Mouse (Mus musculus): Measurements from ENCODE around the gene Zic1. TPM values are rescaled to one million over a fixed set of nuclear protein-coding genes. Genes with fewer than 3 reads are reported as not detected.

Zic1 gene
- polyA plus RNA-seq, 1 experiment: 9.9 TPM

DNA sequence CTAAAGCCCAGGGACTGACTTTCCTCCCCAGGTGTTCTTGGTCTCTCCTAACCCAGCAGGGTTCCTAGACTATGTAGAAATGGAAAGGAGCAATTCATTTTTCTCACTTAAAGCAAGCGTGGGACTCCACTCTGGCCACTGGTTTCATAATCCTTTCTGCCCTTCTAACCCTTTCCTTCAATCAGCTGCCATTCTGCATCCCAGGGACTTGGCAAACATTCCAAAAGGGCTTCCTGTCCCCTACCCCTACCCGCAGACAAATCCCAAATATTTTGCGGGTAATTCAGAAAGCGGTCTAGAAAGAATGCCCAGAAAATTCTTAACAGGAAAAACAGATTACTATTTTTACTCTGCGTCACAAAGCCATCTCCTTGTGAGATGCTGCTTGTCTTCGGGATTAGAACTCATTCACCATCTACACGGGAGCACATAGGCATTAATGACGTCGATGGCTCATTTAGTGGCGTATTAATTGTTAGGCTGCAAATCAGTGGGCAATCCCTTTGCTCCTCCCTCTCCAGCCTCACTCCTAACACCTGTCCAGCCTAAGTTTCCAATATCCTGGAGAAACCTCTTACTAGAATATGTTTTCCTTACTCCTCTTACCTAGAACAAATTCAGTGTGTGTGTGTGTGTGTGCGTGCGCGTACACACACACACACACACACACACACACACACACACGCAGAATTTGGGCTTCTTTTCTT lies 29.6 kb upstream of the Zic1 start:
- no peaks in the 10 kb centered on the region for H3K27me3 ChIP-seq (ENCODE audit: control insufficient read depth, insufficient read depth, insufficient read length)
- H3K4me3 ChIP-seq (ENCODE audit: insufficient read depth, poor library complexity, severe bottlenecking): no peak overlapping the region

DNA sequence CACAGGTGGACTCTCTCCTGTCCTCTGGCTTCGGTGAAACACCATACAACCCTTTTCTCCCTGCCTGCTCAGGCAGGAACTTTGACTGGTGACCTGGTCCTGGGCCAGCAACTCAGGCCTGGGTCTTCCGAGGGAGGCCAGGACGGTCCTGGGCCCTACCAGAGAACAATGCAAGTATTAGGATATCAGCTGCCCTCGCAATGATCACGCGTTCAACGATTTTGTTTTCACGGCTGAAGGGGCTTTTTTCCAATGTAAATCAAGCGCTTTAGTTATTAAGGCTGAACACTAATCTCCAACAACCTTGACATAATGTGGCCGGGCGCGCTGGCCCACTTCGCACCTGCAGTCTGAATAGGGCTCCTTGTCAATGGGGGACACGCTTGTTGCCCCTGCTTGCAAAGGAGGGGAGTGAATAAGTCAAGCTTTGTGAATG lies 28.6 kb upstream of the Zic1 start:
- no peaks in the 10 kb centered on the region for H3K79me3 ChIP-seq (ENCODE audit: low read depth)
- no peaks in the 10 kb centered on the region for H3K27me3 ChIP-seq (ENCODE audit: control insufficient read depth, insufficient read depth, insufficient read length)
- no peaks in the 10 kb centered on the region for H3K36me3 ChIP-seq (ENCODE audit: control insufficient read depth, insufficient read depth)
- H3ac ChIP-seq (ENCODE audit: control insufficient read depth, insufficient read length, low read depth): no peak overlapping the region
- TF ChIP-seq FOSL1 (IDR thresholded peaks at IDR 0.05; ENCODE audit: insufficient read depth, low read length, poor library complexity, severe bottlenecking): no peak
- no peaks in the 10 kb centered on the region for H3K79me2 ChIP-seq (ENCODE audit: control insufficient read depth, insufficient read depth)
- no peak overlapping the region for H3K4me3 ChIP-seq (ENCODE audit: insufficient read depth, poor library complexity, severe bottlenecking)

More for the DNA sequence above, 29.6 kb upstream of the Zic1 start:
- Histone ChIP-seq H3ac (ENCODE audit: control insufficient read depth, insufficient read length, low read depth) (no peak overlapping the region), H3K36me3 (ENCODE audit: control insufficient read depth, insufficient read depth) (no peaks in the 10 kb centered on the region), H3K79me2 (ENCODE audit: control insufficient read depth, insufficient read depth) (no peaks in the 10 kb centered on the region), H3K79me3 (ENCODE audit: low read depth) (no peaks in the 10 kb centered on the region)
- TF ChIP-seq FOSL1 (IDR thresholded peaks at IDR 0.05; ENCODE audit: insufficient read depth, low read length, poor library complexity, severe bottlenecking) (no peak), MAX (IDR thresholded peaks at IDR 0.05) (no peak), CTCF (IDR thresholded peaks at IDR 0.05; ENCODE audit: control insufficient read depth, insufficient read depth, insufficient read length) (no peak), MYOG (IDR thresholded peaks at IDR 0.05; ENCODE audit: control insufficient read depth, extremely low read depth, insufficient read length) (no peak), USF1 (IDR thresholded peaks at IDR 0.05; ENCODE audit: low read depth) (no peak), MYOD1 (IDR thresholded peaks at IDR 0.05; ENCODE audit: control insufficient read depth, insufficient read length, low read depth) (no peak), CEBPB (IDR thresholded peaks at IDR 0.05; ENCODE audit: low read depth) (no peak)

DNA sequence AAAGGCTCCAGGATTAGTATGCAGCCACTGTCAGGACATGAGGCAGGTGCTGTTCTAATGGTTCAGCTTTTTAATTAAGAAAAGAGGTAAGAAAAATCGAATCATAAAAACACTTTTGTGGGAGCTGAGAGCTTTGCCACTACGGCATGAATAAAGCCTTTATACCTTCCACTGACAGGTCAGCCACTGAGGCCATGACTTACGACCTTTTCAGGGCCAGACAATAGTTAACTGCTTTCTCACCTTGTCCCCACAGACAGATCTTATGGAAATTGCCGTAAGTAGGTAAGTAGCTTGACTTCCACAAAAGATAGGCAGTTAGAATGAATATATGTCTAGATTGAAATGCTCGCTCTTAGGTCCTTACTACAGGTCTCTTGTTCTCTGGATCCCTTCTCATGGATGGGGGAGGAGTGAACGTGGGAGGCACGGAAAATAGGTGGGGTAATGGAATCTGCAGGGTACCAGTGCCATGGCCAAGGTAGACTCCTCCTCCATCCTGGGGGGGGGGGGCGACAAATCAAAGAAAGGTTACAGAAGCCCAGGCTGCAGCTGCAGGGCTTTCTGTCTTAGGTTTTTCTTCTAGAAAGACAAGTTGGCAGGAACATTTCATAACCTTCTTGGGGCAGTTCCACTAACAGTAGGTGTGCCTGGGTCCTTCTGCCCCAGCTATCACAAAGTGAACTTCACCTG lies 27.9 kb upstream of the Zic1 start:
- Histone ChIP-seq H3K27me3 (ENCODE audit: control insufficient read depth, insufficient read depth, insufficient read length) (no peaks in the 10 kb centered on the region), H3K36me3 (ENCODE audit: control insufficient read depth, insufficient read depth) (no peaks in the 10 kb centered on the region), H3K79me2 (ENCODE audit: control insufficient read depth, insufficient read depth) (no peaks in the 10 kb centered on the region), H3K79me3 (ENCODE audit: low read depth) (no peaks in the 10 kb centered on the region), H3K4me3 (ENCODE audit: insufficient read depth, poor library complexity, severe bottlenecking) (no peak overlapping the region), H3ac (ENCODE audit: control insufficient read depth, insufficient read length, low read depth) (no peak overlapping the region)
- TF ChIP-seq MYOD1 (IDR thresholded peaks at IDR 0.05; ENCODE audit: control insufficient read depth, insufficient read length, low read depth) (no peak), MYOG (IDR thresholded peaks at IDR 0.05; ENCODE audit: control insufficient read depth, extremely low read depth, insufficient read length) (no peak), MAX (IDR thresholded peaks at IDR 0.05) (no peak), FOSL1 (IDR thresholded peaks at IDR 0.05; ENCODE audit: insufficient read depth, low read length, poor library complexity, severe bottlenecking) (no peak), CEBPB (IDR thresholded peaks at IDR 0.05; ENCODE audit: low read depth) (no peak), CTCF (IDR thresholded peaks at IDR 0.05; ENCODE audit: control insufficient read depth, insufficient read depth, insufficient read length) (no peak), USF1 (IDR thresholded peaks at IDR 0.05; ENCODE audit: low read depth) (no peak)

DNA sequence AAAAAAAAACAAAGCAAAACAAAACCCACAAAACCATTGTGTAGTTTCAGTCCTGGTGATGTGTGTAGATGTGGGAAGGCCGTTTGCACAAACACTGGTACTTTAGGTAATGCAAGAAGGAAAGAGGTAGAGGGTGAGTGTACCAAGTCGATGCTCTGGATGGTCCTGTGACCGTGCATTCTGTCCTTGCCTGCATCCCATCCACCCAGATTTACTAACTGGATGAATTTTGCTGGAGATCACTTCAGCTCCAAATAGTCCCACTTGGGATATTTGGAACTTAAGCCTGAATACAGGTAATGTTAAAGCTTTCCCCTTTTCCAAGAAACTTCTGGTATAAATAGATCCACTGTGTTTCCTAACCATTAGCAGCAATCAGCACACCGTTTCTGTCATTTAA lies 22.6 kb upstream of the Zic1 start:
- Histone ChIP-seq H3K4me3 (ENCODE audit: insufficient read depth, poor library complexity, severe bottlenecking) (no peak overlapping the region), H3K79me3 (ENCODE audit: low read depth) (no peaks in the 10 kb centered on the region), H3ac (ENCODE audit: control insufficient read depth, insufficient read length, low read depth) (no peak overlapping the region), H3K79me2 (ENCODE audit: control insufficient read depth, insufficient read depth) (no peaks in the 10 kb centered on the region), H3K27me3 (ENCODE audit: control insufficient read depth, insufficient read depth, insufficient read length) (no peaks in the 10 kb centered on the region), H3K36me3 (ENCODE audit: control insufficient read depth, insufficient read depth) (no peaks in the 10 kb centered on the region)
- no peak for TF ChIP-seq CEBPB (IDR thresholded peaks at IDR 0.05; ENCODE audit: low read depth)
- no peak for TF ChIP-seq USF1 (IDR thresholded peaks at IDR 0.05; ENCODE audit: low read depth)
- no peak for TF ChIP-seq MAX (IDR thresholded peaks at IDR 0.05)
- TF ChIP-seq CTCF (IDR thresholded peaks at IDR 0.05; ENCODE audit: control insufficient read depth, insufficient read depth, insufficient read length): no peak

DNA sequence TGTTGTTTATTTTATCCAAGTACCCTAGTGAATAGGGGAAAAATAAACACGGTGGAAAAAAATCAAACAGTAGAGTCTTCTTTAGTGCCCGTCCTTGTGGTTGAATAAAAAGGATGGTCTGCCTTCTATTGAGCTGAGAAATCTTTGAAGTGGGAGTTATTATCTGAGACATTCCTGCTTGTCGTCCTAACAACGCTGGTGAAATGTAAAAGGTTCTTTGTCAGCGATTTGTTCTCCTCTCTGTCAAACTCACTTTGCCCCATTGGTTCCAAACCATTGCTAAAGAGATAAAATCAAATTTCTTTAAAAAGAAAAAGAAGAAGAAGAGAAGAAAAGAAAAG lies 22.1 kb upstream of the Zic1 start:
- no peak for TF ChIP-seq MYOD1 (IDR thresholded peaks at IDR 0.05; ENCODE audit: control insufficient read depth, insufficient read length, low read depth)
- no peak for TF ChIP-seq FOSL1 (IDR thresholded peaks at IDR 0.05; ENCODE audit: insufficient read depth, low read length, poor library complexity, severe bottlenecking)
- no peak for TF ChIP-seq CEBPB (IDR thresholded peaks at IDR 0.05; ENCODE audit: low read depth)
- TF ChIP-seq MAX (IDR thresholded peaks at IDR 0.05): no peak
- TF ChIP-seq MYOG (IDR thresholded peaks at IDR 0.05; ENCODE audit: control insufficient read depth, extremely low read depth, insufficient read length): no peak
- H3K27me3 ChIP-seq (ENCODE audit: control insufficient read depth, insufficient read depth, insufficient read length): no peaks in the 10 kb centered on the region
- no peak overlapping the region for H3K4me3 ChIP-seq (ENCODE audit: insufficient read depth, poor library complexity, severe bottlenecking)
- no peak overlapping the region for H3ac ChIP-seq (ENCODE audit: control insufficient read depth, insufficient read length, low read depth)
- no peaks in the 10 kb centered on the region for H3K36me3 ChIP-seq (ENCODE audit: control insufficient read depth, insufficient read depth)
- no peaks in the 10 kb centered on the region for H3K79me3 ChIP-seq (ENCODE audit: low read depth)
- H3K79me2 ChIP-seq (ENCODE audit: control insufficient read depth, insufficient read depth): no peaks in the 10 kb centered on the region

All from C2C12 (cell line).